Mouse (Mus musculus): ENCODE results near the gene Spns2.

GRCm38 (mm10) chr11:72470004-72470403 is 19.7 kb downstream of the Spns2 start:
- TF ChIP-seq EP300 (IDR thresholded peaks at IDR 0.05; ENCODE audit: low read depth) (no peak), CTCF (IDR thresholded peaks at IDR 0.05; ENCODE audit: low read depth) (no peak)

All from liver, embryonic 14.5 days (tissue).